Mouse (Mus musculus): ENCODE data around the gene P2ry14. TPM values are rescaled to one million over a fixed set of nuclear protein-coding genes. Genes with fewer than 3 reads are reported as not detected.

Gene P2ry14
- polyA plus RNA-seq, 1 experiment from 2014 or later = 8.6 TPM

DNA sequence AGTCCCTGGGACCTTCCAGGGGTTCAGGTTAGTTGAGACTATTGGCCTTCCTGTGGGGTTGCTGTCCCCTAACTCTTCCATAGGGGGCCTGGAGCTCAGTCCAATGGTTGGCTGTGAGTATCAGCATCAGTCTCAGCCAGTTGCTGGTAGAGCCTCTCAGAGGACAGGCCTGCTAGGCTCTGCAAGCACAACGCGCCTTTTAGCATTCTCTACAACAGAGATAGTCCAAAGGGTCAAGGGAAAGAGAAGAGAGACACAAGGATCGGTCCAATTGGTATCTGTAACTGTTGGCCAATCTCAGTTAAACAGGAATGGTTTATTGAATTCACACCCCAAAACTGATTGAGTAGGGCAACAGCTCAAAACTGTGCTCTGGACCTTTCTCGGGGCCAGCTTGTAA lies 46.0 kb downstream of the P2ry14 start:
- ATAC-seq (replicated peaks; ENCODE audit: low FRiP score, low TSS enrichment, low read depth) (no peak), DNase-seq (ENCODE audit: low spot score) (no peak)
- WGBS = 96% methylated on average over 4 of the region's 4 CpGs
- Histone ChIP-seq H3K4me3 (ENCODE audit: low read depth, low read length) (no peak overlapping the region), H3K9me3 (ENCODE audit: control insufficient read depth, low read length) (no peaks in the 10 kb centered on the region), H3K4me2 (ENCODE audit: low read length) (no peak overlapping the region), H3K27me3 (replicated peaks; ENCODE audit: control insufficient read depth, insufficient read depth, low read length) (no peaks in the 10 kb centered on the region), H3K9ac (ENCODE audit: low read length) (no peak overlapping the region), H3K4me1 (replicated peaks; ENCODE audit: control insufficient read depth, insufficient read depth, low read length) (no peaks in the 10 kb centered on the region), H3K27ac (ENCODE audit: low read depth) (no peak overlapping the region), H3K36me3 (ENCODE audit: control insufficient read depth, insufficient read depth, low read length) (no peaks in the 10 kb centered on the region)

- 74% methylated on average over 4 of the region's 4 CpGs for WGBS
- no peaks in the 10 kb centered on the region for H3K27me3 ChIP-seq (replicated peaks; ENCODE audit: control insufficient read depth, insufficient read depth, low read length)
- H3K4me3 ChIP-seq (ENCODE audit: low read depth, low read length) = no peak overlapping the region
- no peak overlapping the region for H3K27ac ChIP-seq (ENCODE audit: low read depth)
- no peak overlapping the region for H3K4me2 ChIP-seq (ENCODE audit: low read length)
- H3K36me3 ChIP-seq (ENCODE audit: control insufficient read depth, insufficient read depth, low read length) = no peaks in the 10 kb centered on the region
- no peak for ATAC-seq (replicated peaks; ENCODE audit: low FRiP score, low TSS enrichment, low read depth)
- no peak overlapping the region for H3K9ac ChIP-seq (ENCODE audit: low read length)
- no peaks in the 10 kb centered on the region for H3K9me3 ChIP-seq (ENCODE audit: control insufficient read depth, low read length)
- no peaks in the 10 kb centered on the region for H3K4me1 ChIP-seq (replicated peaks; ENCODE audit: control insufficient read depth, insufficient read depth, low read length)
- DNase-seq (ENCODE audit: low spot score) = no peak
Observed at GRCm38 (mm10) chr3:59104462-59104861, 49.0 kb downstream of the P2ry14 start.

- H3K4me3 ChIP-seq (ENCODE audit: low read depth, low read length) = no peak overlapping the region
- H3K36me3 ChIP-seq (ENCODE audit: control insufficient read depth, insufficient read depth, low read length) = no peaks in the 10 kb centered on the region
- no peaks in the 10 kb centered on the region for H3K27me3 ChIP-seq (replicated peaks; ENCODE audit: control insufficient read depth, insufficient read depth, low read length)
- H3K9me3 ChIP-seq (ENCODE audit: control insufficient read depth, low read length) = no peaks in the 10 kb centered on the region
- WGBS = 92% methylated on average over 2 of the region's 2 CpGs
- no peak overlapping the region for H3K9ac ChIP-seq (ENCODE audit: low read length)
- H3K4me2 ChIP-seq (ENCODE audit: low read length) = no peak overlapping the region
- H3K4me1 ChIP-seq (replicated peaks; ENCODE audit: control insufficient read depth, insufficient read depth, low read length) = no peaks in the 10 kb centered on the region
- no peak overlapping the region for H3K27ac ChIP-seq (ENCODE audit: low read depth)
- DNase-seq (ENCODE audit: low spot score) = no peak
- ATAC-seq (replicated peaks; ENCODE audit: low FRiP score, low TSS enrichment, low read depth) = no peak
Observed at GRCm38 (mm10) chr3:59102146-59102545, 51.3 kb downstream of the P2ry14 start.

DNA sequence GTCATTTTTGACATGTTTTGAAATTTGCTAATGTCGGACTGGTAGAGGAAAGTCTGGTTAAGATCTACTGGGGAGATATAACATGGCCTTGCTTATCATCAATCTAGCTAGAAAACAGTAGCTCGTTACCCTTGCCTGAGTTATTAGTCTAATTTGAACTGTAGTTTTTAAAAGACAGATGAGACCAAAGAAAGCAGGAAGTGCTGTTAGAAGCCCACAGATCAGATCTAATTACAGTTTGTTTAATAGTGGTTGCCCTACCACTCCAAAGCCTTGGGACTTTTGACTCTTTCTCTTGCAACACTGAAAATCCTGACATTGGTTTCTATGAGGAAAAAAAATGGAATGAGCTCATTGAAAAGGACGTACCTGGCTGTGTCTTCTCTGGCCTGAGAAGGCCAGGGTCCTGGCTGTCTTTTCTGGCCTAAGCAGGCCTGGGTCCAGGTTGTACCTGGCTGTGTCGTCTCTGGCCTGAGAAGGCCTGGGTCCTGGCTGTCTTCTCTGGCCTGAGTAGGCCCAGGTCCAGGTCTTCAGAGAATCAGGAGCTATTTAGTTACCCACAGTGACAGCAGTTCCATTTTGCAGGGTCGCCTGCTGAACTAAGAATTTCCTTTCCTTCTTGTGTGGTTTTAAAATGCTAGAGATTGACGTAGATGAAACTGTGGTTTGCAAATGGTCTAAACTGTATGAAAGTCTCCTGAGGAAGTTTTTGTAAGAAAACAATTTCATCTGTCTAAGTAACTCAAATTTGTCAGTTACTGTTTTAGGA lies 52.0 kb downstream of the P2ry14 start, which contains the start of gene Gpr171:
Gene Gpr171 (minus strand): TSS at position 604 of the 769 bp plus-strand sequence.
- H3K27me3 ChIP-seq (replicated peaks; ENCODE audit: control insufficient read depth, insufficient read depth, low read length) = no peaks in the 10 kb centered on the region
- H3K36me3 ChIP-seq (ENCODE audit: control insufficient read depth, insufficient read depth, low read length) = no peaks in the 10 kb centered on the region
- no peak within 1 kb of the TSS for H3K4me3 ChIP-seq (ENCODE audit: low read depth, low read length)
- H3K27ac ChIP-seq (ENCODE audit: low read depth) = no peak within 1 kb of the TSS
- H3K9ac ChIP-seq (ENCODE audit: low read length) = no peak within 1 kb of the TSS
- H3K4me1 ChIP-seq (replicated peaks; ENCODE audit: control insufficient read depth, insufficient read depth, low read length) = no peaks in the 10 kb centered on the region
- ATAC-seq (replicated peaks; ENCODE audit: low FRiP score, low TSS enrichment, low read depth) = no peak
- DNase-seq (ENCODE audit: low spot score) = no peak
- WGBS = 59% methylated on average over 6 of the region's 6 CpGs
- no peak within 1 kb of the TSS for H3K4me2 ChIP-seq (ENCODE audit: low read length)
- H3K9me3 ChIP-seq (ENCODE audit: control insufficient read depth, low read length) = no peaks in the 10 kb centered on the region

DNA sequence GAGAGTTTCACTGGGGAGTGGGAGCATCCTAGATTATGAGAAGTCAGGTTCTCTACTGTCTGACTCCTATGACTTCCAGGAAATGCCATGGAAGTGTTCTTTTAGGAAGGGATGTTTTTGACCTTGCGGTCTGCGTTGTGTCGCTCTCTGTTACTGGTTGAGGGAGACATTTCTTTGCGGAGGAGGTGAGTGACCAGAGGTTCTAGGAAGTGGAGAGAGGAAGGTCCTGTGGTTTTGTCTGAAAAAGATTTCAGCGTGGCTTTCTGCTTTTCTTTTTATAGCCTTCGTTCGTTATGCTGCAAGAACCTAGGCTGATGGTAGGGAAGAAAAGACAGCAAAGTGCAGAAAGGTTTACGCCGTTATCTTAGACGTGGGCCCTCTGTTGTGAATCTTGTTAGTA lies 54.9 kb downstream of the P2ry14 start:
- no peak overlapping the region for H3K27ac ChIP-seq (ENCODE audit: low read depth)
- WGBS = 88% methylated on average over 10 of the region's 10 CpGs
- no peak overlapping the region for H3K4me3 ChIP-seq (ENCODE audit: low read depth, low read length)
- no peaks in the 10 kb centered on the region for H3K27me3 ChIP-seq (replicated peaks; ENCODE audit: control insufficient read depth, insufficient read depth, low read length)
- no peaks in the 10 kb centered on the region for H3K36me3 ChIP-seq (ENCODE audit: control insufficient read depth, insufficient read depth, low read length)
- DNase-seq (ENCODE audit: low spot score) (no peak), ATAC-seq (replicated peaks; ENCODE audit: low FRiP score, low TSS enrichment, low read depth) (no peak)
- no peaks in the 10 kb centered on the region for H3K4me1 ChIP-seq (replicated peaks; ENCODE audit: control insufficient read depth, insufficient read depth, low read length)
- H3K4me2 ChIP-seq (ENCODE audit: low read length) = no peak overlapping the region
- no peaks in the 10 kb centered on the region for H3K9me3 ChIP-seq (ENCODE audit: control insufficient read depth, low read length)
- no peak overlapping the region for H3K9ac ChIP-seq (ENCODE audit: low read length)

DNA sequence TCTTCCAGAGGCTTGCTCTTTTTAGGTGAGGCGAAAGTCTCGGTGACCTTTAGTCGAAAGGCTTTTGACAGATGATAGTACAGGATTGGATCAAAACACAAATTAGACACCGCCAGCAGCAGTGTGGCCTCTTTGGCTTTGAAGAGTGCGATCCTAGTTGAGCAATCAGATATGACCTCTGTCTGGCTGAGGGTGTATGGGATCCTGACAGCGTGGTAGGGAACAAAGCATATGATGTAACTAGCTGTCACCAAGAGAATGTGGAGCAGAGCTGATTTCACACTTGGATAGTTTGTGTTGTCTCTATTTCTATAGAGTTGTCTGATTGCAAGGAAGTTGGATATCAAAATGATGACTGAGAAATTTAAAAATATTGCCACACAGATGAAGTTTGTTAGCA lies 56.0 kb downstream of the P2ry14 start:
- Histone ChIP-seq H3K4me1 (replicated peaks; ENCODE audit: control insufficient read depth, insufficient read depth, low read length) (no peaks in the 10 kb centered on the region), H3K9me3 (ENCODE audit: control insufficient read depth, low read length) (no peaks in the 10 kb centered on the region), H3K27ac (ENCODE audit: low read depth) (no peak overlapping the region), H3K27me3 (replicated peaks; ENCODE audit: control insufficient read depth, insufficient read depth, low read length) (no peaks in the 10 kb centered on the region), H3K9ac (ENCODE audit: low read length) (no peak overlapping the region), H3K4me2 (ENCODE audit: low read length) (no peak overlapping the region), H3K36me3 (ENCODE audit: control insufficient read depth, insufficient read depth, low read length) (no peaks in the 10 kb centered on the region), H3K4me3 (ENCODE audit: low read depth, low read length) (no peak overlapping the region)
- WGBS = 87% methylated on average over 6 of the region's 6 CpGs
- ATAC-seq (replicated peaks; ENCODE audit: low FRiP score, low TSS enrichment, low read depth) = no peak
- DNase-seq (ENCODE audit: low spot score) = no peak

DNA sequence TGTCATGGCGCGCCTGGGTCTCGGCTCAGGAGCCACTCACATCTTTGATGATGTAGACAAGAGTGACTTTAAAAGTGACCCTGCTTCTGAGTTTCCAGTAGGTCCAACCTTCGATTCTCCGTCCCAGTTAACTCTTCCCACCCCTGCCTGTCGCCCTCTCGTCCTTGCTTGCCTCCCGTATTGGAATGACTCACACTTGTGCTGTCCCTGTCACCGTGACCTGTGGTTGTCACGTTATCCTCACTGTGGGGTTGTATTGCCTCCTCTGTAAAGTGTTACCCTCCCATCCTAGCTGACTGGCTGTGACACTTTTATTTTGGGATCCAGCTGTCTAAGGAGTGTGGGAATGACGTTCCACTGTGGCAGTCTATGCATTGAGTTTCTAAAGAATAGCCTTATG lies 60.7 kb downstream of the P2ry14 start:
- H3K9me3 ChIP-seq (ENCODE audit: control insufficient read depth, low read length) = no peaks in the 10 kb centered on the region

GRCm38 (mm10) chr3:59080919-59081318 lies 72.5 kb downstream of the P2ry14 start:
- DNase-seq (ENCODE audit: low spot score) = peak; percentile 54
- Histone ChIP-seq H3K27me3 (replicated peaks; ENCODE audit: control insufficient read depth, insufficient read depth, low read length) (no peaks in the 10 kb centered on the region), H3K36me3 (ENCODE audit: control insufficient read depth, insufficient read depth, low read length) (no peaks in the 10 kb centered on the region), H3K4me1 (replicated peaks; ENCODE audit: control insufficient read depth, insufficient read depth, low read length) (0 out of 2 replicates have a peak, but pooled peaks cover 4% of the 10 kb centered on the region), H3K4me2 (ENCODE audit: low read length) (no peak overlapping the region), H3K9ac (ENCODE audit: low read length) (no peak overlapping the region), H3K9me3 (ENCODE audit: control insufficient read depth, low read length) (no peaks in the 10 kb centered on the region), H3K27ac (ENCODE audit: low read depth) (no peak overlapping the region), H3K4me3 (ENCODE audit: low read depth, low read length) (no peak overlapping the region)
- 25% methylated on average over 7 of the region's 7 CpGs for WGBS
- peak; percentile 82 for ATAC-seq (replicated peaks; ENCODE audit: low FRiP score, low TSS enrichment, low read depth)

More for the DNA sequence above, 60.7 kb downstream of the P2ry14 start:
- Histone ChIP-seq H3K27ac (ENCODE audit: low read depth) (no peak overlapping the region), H3K4me2 (ENCODE audit: low read length) (no peak overlapping the region), H3K9ac (ENCODE audit: low read length) (no peak overlapping the region), H3K4me3 (ENCODE audit: low read depth, low read length) (no peak overlapping the region), H3K27me3 (replicated peaks; ENCODE audit: control insufficient read depth, insufficient read depth, low read length) (no peaks in the 10 kb centered on the region), H3K4me1 (replicated peaks; ENCODE audit: control insufficient read depth, insufficient read depth, low read length) (no peaks in the 10 kb centered on the region), H3K36me3 (ENCODE audit: control insufficient read depth, insufficient read depth, low read length) (no peaks in the 10 kb centered on the region)
- ATAC-seq (replicated peaks; ENCODE audit: low FRiP score, low TSS enrichment, low read depth) = no peak
- DNase-seq (ENCODE audit: low spot score) = no peak
- WGBS = 70% methylated on average over 11 of the region's 11 CpGs
